Mouse (Mus musculus) thymus, postnatal 0 days (tissue): ENCODE data around the gene P4ha3. TPM values are rescaled to one million over a fixed set of nuclear protein-coding genes. Genes with fewer than 3 reads are reported as not detected.

Experiments
- polyA plus RNA-seq: library from polyadenylated mRNA; unstranded; fragments of >200 nt; fragmentation: Nextera tagmentation; extraction: Ambion mirVana; gene quantifications from 2 replicates; pipeline ENCODE4 v1.2.1, GENCODE M21; 2015

Gene P4ha3
- polyA plus RNA-seq, 1 experiment from 2014 or later = 2.7 TPM

Other genes with a start within 250 kb of the P4ha3 start
- 53.2 and 57.2 TPM in 2 replicates for gene Pold3, start 164.0 kb upstream of the P4ha3 start, polyA plus RNA-seq
- 8.3 and 9.0 TPM in 2 replicates for gene Lipt2, start 126.2 kb upstream of the P4ha3 start, polyA plus RNA-seq
- 1.7 and 2.3 TPM in 2 replicates for gene Kcne3, start 109.0 kb upstream of the P4ha3 start, polyA plus RNA-seq
- 3.3 and 3.9 TPM in 2 replicates for gene Pgm2l1, start 58.1 kb upstream of the P4ha3 start, polyA plus RNA-seq
- 20.5 and 20.6 TPM in 2 replicates for gene C2cd3, start 86.7 kb downstream of the P4ha3 start, polyA plus RNA-seq
- gene Ppme1, start 86.8 kb downstream of the P4ha3 start, polyA plus RNA-seq = 41.5 and 48.4 TPM in 2 replicates
- 0.12 and 0.14 TPM in 2 replicates for gene Ucp3, start 187.5 kb downstream of the P4ha3 start, polyA plus RNA-seq
- 803 and 920 TPM in 2 replicates for gene Ucp2, start 207.8 kb downstream of the P4ha3 start, polyA plus RNA-seq
- gene Dnajb13, start 229.4 kb downstream of the P4ha3 start, polyA plus RNA-seq = 1.7 TPM in 2 replicates